Mouse (Mus musculus) telencephalon, adult 2 months (tissue): Measurements from ENCODE around the gene Rab43.

Source experiments
- DNase-seq: peaks from one replicate; pipeline ENCODE4 v3.0.0-alpha.2; 2011; ENCODE audit warnings: low read depth, low spot score

Rab43 gene

DNA sequence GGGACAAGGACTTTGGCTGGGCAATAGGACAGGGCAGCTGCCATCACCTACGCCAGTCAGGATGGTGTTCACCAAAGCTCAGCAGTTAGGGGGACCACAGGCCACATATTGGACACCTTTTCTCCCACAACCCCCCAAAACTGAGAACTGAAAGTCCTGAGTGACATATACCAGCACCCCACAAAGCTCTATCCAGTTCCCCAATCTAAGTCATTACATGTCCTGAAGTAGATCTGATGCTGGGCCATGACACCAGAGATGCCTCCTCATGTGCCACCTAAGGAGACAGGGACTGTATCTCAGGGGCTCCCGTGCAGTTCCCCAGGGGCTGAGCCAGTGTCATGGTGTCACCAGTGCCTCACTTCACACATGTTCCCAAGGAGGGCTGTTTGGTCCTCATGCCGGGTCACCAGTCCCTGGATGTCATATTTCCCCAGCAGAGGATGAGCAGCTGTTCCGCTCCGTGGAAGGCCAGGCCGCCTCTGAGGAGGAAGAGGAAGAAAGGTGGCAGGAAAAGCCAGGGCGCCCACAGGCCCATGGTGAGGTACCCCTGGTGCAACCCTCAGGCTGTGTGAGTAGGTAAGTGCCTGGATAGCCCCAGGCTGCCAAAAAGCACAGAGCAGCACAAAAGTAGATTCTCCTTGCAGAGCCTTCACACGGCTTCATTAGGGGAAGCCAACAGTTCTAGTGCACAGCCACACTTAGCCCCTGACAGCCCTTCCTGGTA, 61.6 kb downstream of the Rab43 start:
- DNase-seq = no peak

DNA sequence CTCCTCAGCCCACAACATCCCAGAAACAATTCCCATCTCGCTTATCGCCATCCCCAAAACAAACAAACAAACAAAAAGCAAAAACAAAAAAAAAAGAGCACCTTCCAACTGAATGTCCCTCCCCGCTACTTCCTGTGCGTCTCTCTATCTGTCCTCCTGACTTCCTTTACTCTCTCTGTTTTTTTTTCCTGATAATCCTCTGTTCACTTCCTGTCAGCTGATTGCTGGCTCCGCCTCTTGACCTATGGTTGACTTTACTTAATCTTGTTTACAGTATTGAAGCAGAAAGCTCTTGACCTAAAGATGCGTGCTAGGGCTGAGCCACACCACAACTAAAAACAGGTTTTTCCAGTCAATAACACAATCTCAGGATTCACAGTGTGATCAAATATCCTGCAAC, 63.4 kb downstream of the Rab43 start:
- no peak for DNase-seq

DNA sequence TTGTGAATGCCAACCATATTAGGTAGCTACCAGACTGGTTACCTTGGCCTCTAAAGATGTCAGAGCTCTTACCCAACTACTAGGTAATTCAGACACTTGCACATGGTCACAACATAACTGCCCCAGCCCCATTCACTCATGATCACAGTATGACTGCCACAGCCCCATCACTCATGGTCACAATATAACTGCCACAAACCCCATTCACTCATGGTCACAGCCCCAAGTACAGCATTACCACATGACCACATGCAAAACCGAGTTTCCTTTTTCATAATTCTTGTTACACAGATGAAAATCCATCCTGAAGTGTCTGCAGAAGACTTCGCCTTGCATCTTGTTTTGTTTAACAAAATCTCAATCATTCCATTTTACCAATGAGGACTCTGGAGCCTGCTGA, 63.9 kb downstream of the Rab43 start:
- no peak for DNase-seq

DNA sequence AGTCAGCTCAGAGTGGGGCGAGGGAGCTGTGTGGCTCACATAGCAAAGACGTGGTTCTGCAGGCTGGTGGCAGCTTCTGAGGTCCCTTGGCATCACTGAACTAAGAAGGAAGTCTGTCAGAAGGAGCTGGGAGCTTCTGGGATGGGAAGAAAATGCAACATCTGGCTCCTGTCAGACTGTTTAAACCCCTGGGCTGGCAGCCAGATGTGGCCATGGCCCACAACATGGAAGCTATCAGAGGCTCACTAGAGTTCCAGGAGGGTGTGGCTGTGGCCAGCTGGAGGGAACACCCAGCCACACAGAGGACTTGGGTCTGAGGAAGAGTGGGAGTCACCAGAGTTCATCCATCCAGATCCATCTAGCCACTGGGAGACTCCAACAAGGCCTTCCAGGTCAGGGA, 65.1 kb downstream of the Rab43 start:
- no peak for DNase-seq

DNA sequence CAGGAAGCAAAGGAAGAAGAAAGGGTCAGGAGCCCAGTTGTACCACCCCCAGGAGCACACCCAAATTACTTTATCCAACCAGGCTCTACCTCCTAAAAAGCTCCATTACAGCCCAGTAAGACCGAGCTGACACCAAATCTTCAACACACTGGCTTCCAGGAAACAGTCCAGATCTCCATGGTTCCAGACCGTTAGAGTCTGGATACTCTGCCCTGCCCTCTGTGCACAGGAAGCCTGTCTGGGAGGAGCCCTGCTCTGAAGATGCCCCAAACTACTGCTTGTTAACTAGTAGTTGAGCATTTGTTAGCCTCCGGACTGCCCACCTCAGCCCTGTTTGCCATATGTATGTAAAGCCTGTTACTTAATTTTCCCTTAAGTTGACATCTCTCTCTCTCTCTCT, 65.9 kb downstream of the Rab43 start:
- no peak for DNase-seq

DNA sequence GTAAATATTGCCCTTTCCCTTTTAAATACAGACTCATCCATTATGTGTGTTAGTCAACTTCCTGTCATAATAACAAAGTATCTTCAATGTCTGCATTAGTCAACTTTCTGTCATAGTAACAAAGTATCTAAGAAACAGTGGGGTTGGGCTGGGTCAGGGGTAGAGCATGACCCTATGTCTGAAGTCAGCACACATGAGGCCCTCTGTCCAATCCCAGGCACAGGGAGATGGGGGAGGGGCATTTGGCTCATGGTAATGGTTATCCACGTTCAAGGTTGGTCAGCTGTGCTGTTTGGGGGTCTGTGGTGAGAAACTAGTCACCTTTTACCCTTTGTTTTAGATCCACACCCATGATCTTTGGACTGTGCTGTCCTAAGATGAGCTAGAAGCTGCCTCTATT, 66.7 kb downstream of the Rab43 start:
- DNase-seq = no peak

DNA sequence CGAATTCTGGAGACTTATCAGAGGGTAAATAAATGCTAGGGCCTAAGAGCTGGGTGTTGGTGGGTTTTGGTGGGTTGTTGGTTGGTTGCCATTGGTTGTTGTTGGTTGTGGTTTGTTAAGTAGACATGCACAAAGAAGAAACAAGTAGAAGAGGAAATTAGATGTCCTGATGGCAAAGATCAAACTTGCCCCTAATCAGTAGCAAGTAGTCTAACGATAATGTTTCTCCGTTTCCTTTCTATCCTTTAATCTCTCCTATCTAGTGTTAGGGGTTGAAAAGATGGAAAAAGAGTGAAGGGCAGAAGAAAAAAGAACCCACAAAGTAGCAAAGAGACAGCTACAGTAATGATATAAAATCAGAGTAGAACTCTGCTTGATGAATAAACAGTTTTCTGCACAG, 67.3 kb downstream of the Rab43 start:
- DNase-seq = no peak

DNA sequence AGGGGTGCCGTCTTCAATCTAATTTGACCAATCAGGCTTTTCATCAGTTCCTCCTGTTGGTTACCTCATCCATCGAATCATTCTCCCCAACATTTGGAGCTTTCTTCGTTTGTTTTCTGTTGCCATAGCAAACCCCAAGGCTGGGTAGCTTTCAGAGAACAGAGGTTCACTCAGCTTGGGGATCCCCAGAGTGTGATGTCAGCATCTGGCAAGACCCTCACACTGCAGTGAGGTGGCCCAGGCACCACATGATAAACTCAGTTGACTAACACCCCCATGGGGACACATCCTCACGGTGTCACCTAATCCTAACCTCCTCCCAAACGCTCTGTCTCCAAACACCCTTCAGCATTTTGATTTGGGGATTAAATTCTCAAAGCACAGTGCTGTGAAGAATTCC, 68.7 kb downstream of the Rab43 start:
- DNase-seq = no peak

DNA sequence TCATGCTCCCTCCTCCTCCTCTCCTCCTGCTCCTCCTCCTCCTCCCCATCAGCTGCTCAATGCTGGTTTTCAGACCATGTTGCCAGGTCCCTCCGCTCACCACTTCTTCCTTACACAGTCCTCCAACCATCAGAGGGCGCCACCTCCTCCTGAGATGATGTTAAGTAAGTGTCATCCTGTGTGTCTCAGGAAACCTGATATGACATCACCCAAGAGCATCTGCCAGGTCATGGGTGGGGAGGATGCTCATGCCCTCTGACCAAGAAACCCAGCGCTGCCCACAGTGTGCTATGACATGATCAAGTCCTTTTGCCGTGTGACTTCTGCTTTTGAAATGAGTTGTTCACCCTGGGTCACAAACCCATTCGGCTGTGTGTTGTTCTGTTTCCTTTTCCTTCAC, 69.2 kb downstream of the Rab43 start:
- no peak for DNase-seq

DNA sequence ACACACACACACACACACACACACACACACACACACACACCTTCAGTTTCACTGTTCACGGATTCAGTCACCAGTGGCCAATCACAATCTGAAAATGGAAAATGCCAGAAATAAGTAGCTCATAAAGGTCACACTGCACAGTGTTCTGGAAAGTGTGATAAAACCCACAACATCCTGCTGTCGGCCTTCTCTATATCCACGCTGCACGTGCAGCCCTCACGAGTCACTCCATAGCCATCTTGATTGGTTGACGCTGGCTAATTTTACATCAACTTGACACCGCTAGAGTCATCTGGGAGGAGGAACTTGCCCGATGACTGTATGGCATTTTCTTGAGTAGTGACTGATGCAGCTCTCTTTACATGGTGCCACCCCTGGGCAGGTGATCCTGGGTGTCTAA, 70.0 kb downstream of the Rab43 start:
- no peak for DNase-seq

DNA sequence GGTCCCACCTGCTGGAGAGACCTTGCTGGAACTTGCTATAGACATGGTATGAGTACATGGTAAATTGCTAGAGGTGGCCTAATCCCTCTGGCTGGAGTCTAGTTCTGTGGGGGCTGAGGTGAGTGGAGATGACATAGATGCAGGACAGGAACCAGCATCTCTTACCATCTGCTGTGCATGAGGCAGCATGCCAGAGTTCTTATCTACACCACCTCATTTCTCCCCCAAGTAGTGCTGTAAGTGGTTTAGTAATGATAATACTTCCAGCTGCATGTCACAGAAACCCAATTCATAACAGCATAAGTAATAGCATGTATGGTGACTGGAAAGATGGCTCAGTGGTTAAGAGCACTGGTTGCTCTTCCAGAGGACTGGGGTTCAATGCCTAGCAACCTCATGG, 71.5 kb downstream of the Rab43 start:
- DNase-seq = no peak

DNA sequence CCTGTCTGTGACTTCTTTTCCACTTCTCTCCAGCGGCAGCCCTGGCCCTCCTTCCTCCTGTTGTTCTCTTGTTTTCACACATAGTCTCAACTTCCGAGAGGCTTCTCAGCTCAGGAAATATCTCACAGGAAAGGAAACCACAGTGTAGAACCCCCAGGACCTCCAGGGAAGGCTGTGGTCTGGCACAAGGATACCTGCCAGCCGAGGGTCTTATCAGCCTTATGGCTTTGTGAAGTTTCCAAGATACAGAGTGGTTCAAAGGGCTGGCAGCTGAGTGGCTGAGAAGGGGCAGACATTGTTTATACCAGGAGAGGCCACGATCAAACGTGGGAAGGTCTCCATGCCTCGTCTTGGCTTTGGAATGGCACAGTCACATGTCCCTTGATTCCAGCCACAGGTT, 72.1 kb downstream of the Rab43 start:
- DNase-seq = no peak
